Mouse (Mus musculus) stomach, postnatal 0 days (tissue): Measurements from ENCODE around the gene Gtpbp10.

Experiments used
- CTCF ChIP-seq: IDR thresholded peaks from 2 replicates; pipeline ENCODE4 v1.5.1; 2016; ENCODE audit warnings: antibody characterized with exemption, low read depth, mild to moderate bottlenecking, moderate library complexity
- EP300 ChIP-seq: optimal IDR thresholded peaks from 2 replicates; pipeline ENCODE3; 2016; ENCODE audit warnings: antibody characterized with exemption

- TF ChIP-seq CTCF (no peak), EP300 (no peak)
These were observed 62.9 kb downstream of the Gtpbp10 start for GRCm38 (mm10) chr5:5496393-5496792.
